Mouse (Mus musculus) thymus, adult 2 months (tissue): ENCODE data around the gene Ccdc87.

Source experiments
- CTCF ChIP-seq: fragments of 200-500 bp; IDR thresholded peaks from 2 replicates; pipeline ENCODE4 v1.5.1; 2012; ENCODE audit warnings: mild to moderate bottlenecking, control low read depth, low read length, moderate library complexity, borderline replicate concordance; ENCODE audit not compliant: control insufficient read depth, poor library complexity, insufficient read depth; ENCODE audit errors: extremely low read depth
- POLR2A ChIP-seq: fragments of 200-500 bp; IDR thresholded peaks from 2 replicates; pipeline ENCODE4 v1.6.1; 2012; ENCODE audit warnings: mild to moderate bottlenecking, low read length, control low read depth, moderate library complexity; ENCODE audit not compliant: control insufficient read depth, poor library complexity, insufficient read depth; ENCODE audit errors: extremely low read depth

GRCm38 (mm10) chr19:4833977-4834376, 5.2 kb upstream of the Ccdc87 start:
- TF ChIP-seq CTCF (no peak), POLR2A (no peak)
